Mouse (Mus musculus): ENCODE measurements around the gene Stpg2. TPM values are rescaled to one million over a fixed set of nuclear protein-coding genes. Genes with fewer than 3 reads are reported as not detected.

The Stpg2 gene
- polyA plus RNA-seq (2015; fragmentation: Nextera tagmentation; extraction: Ambion mirVana): 0.12 TPM in 1 of 2 replicates, not detected in the other

DNA sequence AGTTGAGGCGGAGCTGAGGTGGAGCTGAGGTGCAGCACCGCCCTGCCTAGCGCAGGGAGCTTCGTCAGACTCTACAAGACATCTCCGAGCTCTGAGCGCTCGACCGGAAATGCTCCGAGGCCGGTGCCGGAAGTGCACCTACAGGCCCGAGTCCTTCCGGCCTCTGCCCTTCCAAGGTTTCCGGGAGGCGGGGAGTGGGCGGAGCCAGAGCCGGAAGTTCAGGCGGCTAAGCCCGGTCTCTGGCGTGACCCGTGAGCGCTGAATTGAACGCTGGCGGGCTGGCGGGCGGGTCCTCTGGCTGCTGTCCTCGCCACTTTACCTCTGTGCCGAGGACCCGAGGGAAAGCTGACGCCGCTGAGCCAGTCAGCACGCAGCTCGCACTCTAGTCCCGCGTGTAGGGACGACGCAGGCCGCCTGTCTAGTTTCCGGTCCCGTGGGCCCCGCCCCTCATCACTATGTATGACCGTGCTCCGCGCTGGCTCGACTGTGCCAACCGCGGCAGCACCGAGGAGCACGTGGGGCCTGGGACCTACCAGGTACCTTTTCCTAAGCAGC, at the start of gene Stpg2:
Gene Stpg2 (plus strand): TSS at position 251 of the 555 bp plus-strand sequence.
- Histone ChIP-seq H3K9ac (replicated peaks) (peak within 1 kb of the TSS; percentile 66), H3K36me3 (no peaks in the 10 kb centered on the region), H3K4me1 (no peaks in the 10 kb centered on the region), H3K27me3 (replicated peaks) (peaks cover 18% of the 10 kb centered on the region), H3K9me3 (replicated peaks) (no peaks in the 10 kb centered on the region), H3K27ac (replicated peaks) (peak within 1 kb of the TSS; percentile 99), H3K4me3 (replicated peaks) (peak within 1 kb of the TSS; percentile 65), H3K4me2 (peak within 1 kb of the TSS; percentile 84)
- peak; percentile 99 for ATAC-seq (ENCODE audit: low FRiP score)
- WGBS: under 1% methylated on average over 49 of the region's 49 CpGs

- Histone ChIP-seq H3K9ac (replicated peaks) (no peak overlapping the region), H3K36me3 (no peaks in the 10 kb centered on the region), H3K4me3 (replicated peaks) (no peak overlapping the region), H3K4me2 (no peak overlapping the region), H3K27ac (replicated peaks) (no peak overlapping the region), H3K9me3 (replicated peaks) (no peaks in the 10 kb centered on the region), H3K27me3 (replicated peaks) (no peaks in the 10 kb centered on the region), H3K4me1 (no peaks in the 10 kb centered on the region)
- ATAC-seq (ENCODE audit: low FRiP score): no peak
- 74% methylated on average over 2 of the region's 2 CpGs for WGBS
Measured at GRCm38 (mm10) chr3:139162146-139162545, 43.3 kb upstream of the Stpg2 start.

DNA sequence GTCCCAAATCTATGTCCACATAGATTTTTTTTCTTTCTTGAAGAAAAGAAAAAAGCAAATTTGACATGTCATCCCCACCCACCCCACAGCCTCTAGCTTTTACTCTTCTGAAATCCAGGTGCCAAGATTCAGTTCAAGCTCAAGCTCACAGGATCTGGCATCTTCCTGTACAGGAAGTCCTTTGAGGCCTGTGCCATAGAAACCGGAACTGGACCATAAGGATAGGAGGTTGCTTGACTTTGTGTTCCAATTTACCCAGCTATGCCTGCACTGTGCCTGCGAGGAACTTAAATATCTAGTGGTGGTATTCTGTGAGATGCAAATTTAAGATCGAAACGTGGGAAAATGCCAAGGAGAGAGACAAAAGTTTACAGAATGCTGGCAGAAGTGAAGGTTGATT, 42.8 kb upstream of the Stpg2 start:
- Histone ChIP-seq H3K9me3 (replicated peaks) (no peaks in the 10 kb centered on the region), H3K4me3 (replicated peaks) (no peak overlapping the region), H3K27me3 (replicated peaks) (no peaks in the 10 kb centered on the region), H3K9ac (replicated peaks) (no peak overlapping the region), H3K4me1 (no peaks in the 10 kb centered on the region), H3K27ac (replicated peaks) (no peak overlapping the region), H3K36me3 (no peaks in the 10 kb centered on the region), H3K4me2 (no peak overlapping the region)
- ATAC-seq (ENCODE audit: low FRiP score): no peak
- 83% methylated on average over 4 of the region's 4 CpGs for WGBS

- H3K27ac ChIP-seq (replicated peaks): no peak overlapping the region
- no peaks in the 10 kb centered on the region for H3K36me3 ChIP-seq
- H3K4me1 ChIP-seq: no peaks in the 10 kb centered on the region
- H3K27me3 ChIP-seq (replicated peaks): no peaks in the 10 kb centered on the region
- ATAC-seq (ENCODE audit: low FRiP score): peak; percentile 24; the same call in 1 of the 2 replicates
- 25% methylated on average over 4 of the region's 4 CpGs for WGBS
- no peaks in the 10 kb centered on the region for H3K9me3 ChIP-seq (replicated peaks)
- no peak overlapping the region for H3K4me3 ChIP-seq (replicated peaks)
- no peak overlapping the region for H3K9ac ChIP-seq (replicated peaks)
- no peak overlapping the region for H3K4me2 ChIP-seq
Measured at GRCm38 (mm10) chr3:139168510-139169269, 36.8 kb upstream of the Stpg2 start.

GRCm38 (mm10) chr3:139169740-139170139, 35.8 kb upstream of the Stpg2 start:
- H3K27me3 ChIP-seq (replicated peaks): no peaks in the 10 kb centered on the region
- no peak overlapping the region for H3K4me3 ChIP-seq (replicated peaks)
- no peaks in the 10 kb centered on the region for H3K4me1 ChIP-seq
- H3K9me3 ChIP-seq (replicated peaks): no peaks in the 10 kb centered on the region
- ATAC-seq (ENCODE audit: low FRiP score): no peak
- no peak overlapping the region for H3K9ac ChIP-seq (replicated peaks)
- no peak overlapping the region for H3K4me2 ChIP-seq
- 0 out of 2 replicates have a peak overlapping the region, but pooled peaks have one; percentile 28 for H3K27ac ChIP-seq (replicated peaks)
- no peaks in the 10 kb centered on the region for H3K36me3 ChIP-seq
- WGBS: 13% methylated on average over 1 of the region's 1 CpGs

DNA sequence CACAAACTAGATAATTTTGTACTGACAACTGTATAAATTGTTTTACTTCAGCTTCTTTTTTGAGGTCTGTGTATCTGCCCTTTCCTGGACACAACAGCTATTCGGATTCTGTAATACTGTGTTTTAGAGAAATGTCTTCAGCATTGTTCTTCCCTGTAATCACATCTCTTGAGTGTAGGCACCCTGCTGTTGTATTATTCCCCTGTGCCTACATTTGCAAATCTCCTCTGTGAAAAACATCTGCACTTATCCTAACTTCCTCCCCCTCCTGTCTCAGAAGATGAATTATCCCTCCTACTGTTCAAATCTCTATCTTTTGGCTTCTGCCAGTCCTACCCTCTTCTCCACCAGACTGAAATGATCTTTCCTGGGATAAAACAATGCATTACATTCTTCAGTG, 28.6 kb upstream of the Stpg2 start:
- Histone ChIP-seq H3K4me3 (replicated peaks) (no peak overlapping the region), H3K9me3 (replicated peaks) (no peaks in the 10 kb centered on the region), H3K4me1 (no peaks in the 10 kb centered on the region), H3K9ac (replicated peaks) (no peak overlapping the region), H3K36me3 (no peaks in the 10 kb centered on the region), H3K27me3 (replicated peaks) (no peaks in the 10 kb centered on the region), H3K27ac (replicated peaks) (no peak overlapping the region), H3K4me2 (no peak overlapping the region)
- no peak for ATAC-seq (ENCODE audit: low FRiP score)
- WGBS: 31% methylated on average over 1 of the region's 1 CpGs

GRCm38 (mm10) chr3:139191541-139191940, 14.0 kb upstream of the Stpg2 start:
- no peaks in the 10 kb centered on the region for H3K9me3 ChIP-seq (replicated peaks)
- ATAC-seq (ENCODE audit: low FRiP score): no peak
- H3K36me3 ChIP-seq: no peaks in the 10 kb centered on the region
- H3K27me3 ChIP-seq (replicated peaks): no peaks in the 10 kb centered on the region
- H3K9ac ChIP-seq (replicated peaks): no peak overlapping the region
- no peaks in the 10 kb centered on the region for H3K4me1 ChIP-seq
- 63% methylated on average over 1 of the region's 1 CpGs for WGBS
- no peak overlapping the region for H3K4me2 ChIP-seq
- no peak overlapping the region for H3K27ac ChIP-seq (replicated peaks)
- no peak overlapping the region for H3K4me3 ChIP-seq (replicated peaks)

DNA sequence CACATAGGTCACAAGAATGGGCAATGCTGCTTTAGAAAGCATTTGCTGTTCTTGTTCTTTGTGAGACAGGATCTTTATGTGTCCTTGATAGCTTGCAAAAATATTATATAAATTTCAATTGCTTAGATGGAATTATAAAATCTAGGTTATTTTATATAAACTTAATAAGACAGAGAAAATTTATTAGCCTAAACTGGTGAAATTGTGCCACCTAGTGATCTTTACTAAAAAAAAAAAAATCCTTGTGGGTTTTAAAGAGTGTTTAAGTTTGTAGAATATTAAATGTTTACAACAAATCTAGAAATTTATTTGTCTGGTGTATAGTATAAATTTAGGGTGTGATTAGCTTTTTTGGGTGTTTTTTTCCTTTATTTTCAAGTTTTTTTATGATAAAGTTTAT, 11.6 kb upstream of the Stpg2 start:
- Histone ChIP-seq H3K9ac (replicated peaks) (no peak overlapping the region), H3K9me3 (replicated peaks) (no peaks in the 10 kb centered on the region), H3K4me1 (no peaks in the 10 kb centered on the region), H3K27ac (replicated peaks) (no peak overlapping the region), H3K4me3 (replicated peaks) (no peak overlapping the region), H3K36me3 (no peaks in the 10 kb centered on the region), H3K4me2 (no peak overlapping the region), H3K27me3 (replicated peaks) (no peaks in the 10 kb centered on the region)
- no peak for ATAC-seq (ENCODE audit: low FRiP score)

- no peak overlapping the region for H3K9ac ChIP-seq (replicated peaks)
- ATAC-seq (ENCODE audit: low FRiP score): no peak
- no peaks in the 10 kb centered on the region for H3K4me1 ChIP-seq
- H3K9me3 ChIP-seq (replicated peaks): no peaks in the 10 kb centered on the region
- 78% methylated on average over 3 of the region's 3 CpGs for WGBS
- no peak overlapping the region for H3K4me2 ChIP-seq
- no peak overlapping the region for H3K4me3 ChIP-seq (replicated peaks)
- no peak overlapping the region for H3K27ac ChIP-seq (replicated peaks)
- peaks cover 16% of the 10 kb centered on the region for H3K27me3 ChIP-seq (replicated peaks)
- H3K36me3 ChIP-seq: no peaks in the 10 kb centered on the region
Measured at GRCm38 (mm10) chr3:139198412-139198811, 7.1 kb upstream of the Stpg2 start.

DNA sequence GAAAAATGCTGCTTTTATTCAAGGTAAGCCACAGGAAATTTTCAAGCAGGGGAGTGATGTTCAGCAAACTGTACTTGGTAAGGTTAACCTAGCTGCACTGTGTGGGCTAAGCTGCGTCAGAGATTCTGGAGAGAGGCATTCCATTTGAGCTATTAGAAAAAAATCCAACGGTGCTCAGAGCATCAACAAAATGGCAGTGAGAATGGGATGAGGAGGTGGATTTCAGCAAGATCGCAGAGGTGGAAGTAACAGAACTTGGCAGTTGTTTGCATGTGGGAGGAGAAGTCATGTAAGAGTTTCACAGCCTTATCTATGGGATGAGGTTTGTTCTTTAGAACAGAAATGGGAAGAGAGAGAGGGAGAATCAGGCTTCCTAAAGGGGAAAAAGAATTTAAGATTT, 5.2 kb upstream of the Stpg2 start:
- Histone ChIP-seq H3K9me3 (replicated peaks) (no peaks in the 10 kb centered on the region), H3K27ac (replicated peaks) (no peak overlapping the region), H3K4me2 (no peak overlapping the region), H3K27me3 (replicated peaks) (peaks cover 22% of the 10 kb centered on the region), H3K36me3 (no peaks in the 10 kb centered on the region), H3K4me1 (no peaks in the 10 kb centered on the region), H3K4me3 (replicated peaks) (no peak overlapping the region), H3K9ac (replicated peaks) (no peak overlapping the region)
- no peak for ATAC-seq (ENCODE audit: low FRiP score)
- 80% methylated on average over 3 of the region's 3 CpGs for WGBS

DNA sequence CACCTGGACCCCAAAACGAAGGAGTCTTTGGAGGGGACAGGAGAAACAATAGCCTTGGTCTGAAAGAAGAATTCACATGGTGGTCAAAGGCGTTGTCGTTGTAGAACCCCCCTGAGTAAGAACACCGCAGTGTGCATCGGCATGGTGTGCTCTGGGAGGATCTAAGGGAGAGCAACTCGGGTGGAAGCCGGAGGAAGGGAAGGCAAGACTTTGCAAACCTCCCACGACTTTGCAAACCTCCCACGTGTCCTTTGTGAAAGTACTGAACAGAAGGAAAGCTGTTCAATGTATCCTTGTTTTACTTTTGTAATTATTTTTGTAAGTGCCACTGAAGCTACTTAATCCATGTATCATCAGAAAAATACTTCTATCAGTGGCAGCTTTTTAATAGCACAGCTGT, 11.5 kb downstream of the Stpg2 start:
- Histone ChIP-seq H3K27me3 (replicated peaks) (no peaks in the 10 kb centered on the region), H3K4me2 (no peak overlapping the region), H3K4me3 (replicated peaks) (no peak overlapping the region), H3K4me1 (no peaks in the 10 kb centered on the region), H3K9me3 (replicated peaks) (no peaks in the 10 kb centered on the region), H3K36me3 (no peaks in the 10 kb centered on the region), H3K9ac (replicated peaks) (no peak overlapping the region), H3K27ac (replicated peaks) (no peak overlapping the region)
- 66% methylated on average over 9 of the region's 9 CpGs for WGBS
- ATAC-seq (ENCODE audit: low FRiP score): no peak

DNA sequence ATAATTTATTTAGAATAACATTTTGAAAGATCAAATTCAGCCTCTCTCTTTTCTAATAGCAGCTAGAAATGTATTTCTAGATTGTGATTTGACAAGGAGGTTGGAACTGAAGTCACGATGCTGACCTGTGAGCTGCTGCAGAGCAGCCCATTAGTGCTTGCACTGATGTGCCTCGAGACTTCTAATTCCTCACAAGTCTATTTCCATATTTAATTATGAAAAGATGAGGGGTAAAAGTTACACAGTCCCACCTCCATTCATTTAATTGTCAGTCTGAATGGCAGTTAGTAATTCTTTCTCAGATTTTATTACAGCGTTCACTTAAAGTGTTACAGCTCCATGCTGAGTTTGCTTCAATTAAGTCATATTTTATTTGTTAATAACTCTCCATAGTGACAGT, 19.6 kb downstream of the Stpg2 start:
- Histone ChIP-seq H3K4me1 (no peaks in the 10 kb centered on the region), H3K4me2 (no peak overlapping the region), H3K27me3 (replicated peaks) (no peaks in the 10 kb centered on the region), H3K27ac (replicated peaks) (no peak overlapping the region), H3K36me3 (no peaks in the 10 kb centered on the region), H3K4me3 (replicated peaks) (no peak overlapping the region), H3K9me3 (replicated peaks) (no peaks in the 10 kb centered on the region), H3K9ac (replicated peaks) (no peak overlapping the region)
- 42% methylated on average over 3 of the region's 3 CpGs for WGBS
- no peak for ATAC-seq (ENCODE audit: low FRiP score)
